ENCODE assay signal across 23 mouse cellular contexts in genomic region chr1:162697866-162698265, GRCm38 (mm10). TPM values are rescaled to one million over a fixed set of nuclear protein-coding genes. Genes with fewer than 3 reads are reported as not detected.
"Had no signal": no experiment of that assay in that cellular context is flagged by ENCODE, and none has a peak within 500 bp of the region (broad histone marks: within the 10 kb centered on the region; RNA-seq: fewer than 3 reads in every experiment).

No protein-coding gene starts in this region.

- H3K27me3 ChIP-seq: limb, embryonic 13.5 days; liver, embryonic 15.5 days; megakaryocyte, embryonic 14.5 days; midbrain, embryonic 15.5 days; neural tube, embryonic 13.5 days had no signal

- H3K4me1 ChIP-seq: limb, embryonic 13.5 days; liver, embryonic 15.5 days; midbrain, embryonic 15.5 days; neural tube, embryonic 13.5 days had no signal

- DNase-seq: kidney, adult 9 months; kidney, postnatal 36 days; left cerebral cortex, postnatal 4 days; lung, embryonic 14.5 days; lung, postnatal 10 days; lung, postnatal 4 days; retina, postnatal 1 day; right cerebral cortex, postnatal 14 days; thymus, adult 18-20 months; thymus, postnatal 14 days had no signal

- H3K9me3 ChIP-seq: limb, embryonic 13.5 days; liver, embryonic 15.5 days; megakaryocyte, embryonic 14.5 days; midbrain, embryonic 15.5 days; neural tube, embryonic 13.5 days had no signal

- ATAC-seq: midbrain, embryonic 15.5 days had no signal

- H3K9ac ChIP-seq: limb, embryonic 13.5 days; liver, embryonic 15.5 days; lung, embryonic 14.5 days; midbrain, embryonic 15.5 days; neural tube, embryonic 13.5 days had no signal

- H3K4me3 ChIP-seq: limb, embryonic 13.5 days; liver, embryonic 15.5 days; megakaryocyte, embryonic 14.5 days; midbrain, embryonic 15.5 days; neural tube, embryonic 13.5 days had no signal

- H3K27ac ChIP-seq: kidney, postnatal 0 days; limb, embryonic 13.5 days; liver, embryonic 15.5 days; midbrain, embryonic 15.5 days; neural tube, embryonic 13.5 days; stomach, postnatal 0 days had no signal

RNA-seq across cellular contexts. Expression of gene Myocos, which starts 39.8 kb away (rescaled TPM):
- total RNA-seq: layer of hippocampus, adult 18-20 months; layer of hippocampus, postnatal 10 days; left cerebral cortex, postnatal 10 days; left cerebral cortex, postnatal 4 days; liver, adult 2 months had no signal
- polyA plus RNA-seq: kidney, postnatal 0 days; limb, embryonic 13.5 days; liver, adult 2 months; liver, embryonic 15.5 days; lung, embryonic 14.5 days; midbrain, embryonic 11.5 days; midbrain, embryonic 15.5 days; neural tube, embryonic 13.5 days; small intestine, adult 2 months; stomach, postnatal 0 days had no signal

RNA-seq across cellular contexts. Expression of gene Myoc, which starts 58.9 kb away (rescaled TPM):
- total RNA-seq: liver, adult 2 months had no signal
- polyA plus RNA-seq: liver, adult 2 months; liver, embryonic 15.5 days; lung, embryonic 14.5 days; midbrain, embryonic 11.5 days; midbrain, embryonic 15.5 days; neural tube, embryonic 13.5 days; stomach, postnatal 0 days had no signal
